Mouse (Mus musculus) stomach, embryonic 16.5 days (tissue): ENCODE measurements around the gene Me3. TPM values are rescaled to one million over a fixed set of nuclear protein-coding genes. Genes with fewer than 3 reads are reported as not detected.
"Not testable (repeated sequence)": the region's sequence is repeated elsewhere in the genome, so short reads cannot be mapped to it uniquely, and the experiment has no call there.

Experiments
- ATAC-seq: fragments of 200-750 bp; cut with Nextera tagmentation; 2 replicates; pipeline ENCODE4 v1.8.0; 2017; ENCODE audit warnings: moderate number of reproducible peaks, moderate TSS enrichment; ENCODE audit not compliant: insufficient read depth, low FRiP score
- H3K27ac ChIP-seq: fragments of 300-500 bp; sonication (generic); 2 replicates; pipeline ENCODE4 v1.5.1; 2014; ENCODE audit warnings: low read length
- H3K27me3 ChIP-seq: fragments of 300-500 bp; sonication (generic); 2 replicates; pipeline ENCODE4 v1.6.1; 2014; ENCODE audit warnings: low read length, control low read depth, mixed read lengths; ENCODE audit not compliant: control insufficient read depth, insufficient read depth
- H3K36me3 ChIP-seq: fragments of 300-500 bp; sonication (generic); 2 replicates; pipeline ENCODE4 v1.6.1; 2014; ENCODE audit warnings: low read length; ENCODE audit not compliant: control insufficient read depth, insufficient read depth
- H3K4me1 ChIP-seq: fragments of 300-500 bp; sonication (generic); 2 replicates; pipeline ENCODE4 v1.6.1; 2014; ENCODE audit warnings: low read length, control low read depth, mixed read lengths; ENCODE audit not compliant: control insufficient read depth, insufficient read depth
- H3K4me2 ChIP-seq: fragments of 300-500 bp; sonication (generic); 2 replicates; pipeline ENCODE4 v1.6.1; 2014; ENCODE audit warnings: low read depth, low read length, mixed read lengths
- H3K4me3 ChIP-seq: fragments of 300-500 bp; sonication (generic); replicated peaks from 2 replicates; pipeline ENCODE4 v1.5.1; 2014; ENCODE audit warnings: mild to moderate bottlenecking, low read length
- H3K9ac ChIP-seq: fragments of 300-500 bp; sonication (generic); 2 replicates; pipeline ENCODE4 v1.6.1; 2014; ENCODE audit warnings: low read length
- H3K9me3 ChIP-seq: fragments of 300-500 bp; sonication (generic); replicated peaks from 2 replicates; pipeline ENCODE4 v1.6.1; 2016; ENCODE audit warnings: low read length, control low read depth; ENCODE audit not compliant: control insufficient read depth
- whole genome bisulfite sequencing: fragments of 180-500 bp; shearing (Covaris S2); extraction: QIAGEN DNeasy Blood & Tissue Kit; methylation state at CpG from one replicate; pipeline ENCODE4 v1.1.7; 2014; 5-methylcytosine and 5-hydroxymethylcytosine counted together
- polyA plus RNA-seq: library from polyadenylated mRNA; unstranded; fragments of >200 nt; fragmentation: Nextera tagmentation; extraction: Ambion mirVana; gene quantifications from 2 replicates; pipeline ENCODE4 v1.2.1, GENCODE M21; 2015

The Me3 gene
- polyA plus RNA-seq, 1 experiment from 2014 or later, result 4.2 TPM

- Histone ChIP-seq H3K27me3 (no peaks in the 10 kb centered on the region), H3K4me1 (no peaks in the 10 kb centered on the region)
- peak; percentile 74 for ATAC-seq
These were observed 98.3 kb downstream of the Me3 start for GRCm38 (mm10) chr7:89730514-89730913.

GRCm38 (mm10) chr7:89731115-89731514 lies 98.9 kb downstream of the Me3 start:
- not testable (repeated sequence) for H3K36me3 ChIP-seq, H3K9me3 ChIP-seq, H3K4me1 ChIP-seq, H3K9ac ChIP-seq, H3K27ac ChIP-seq, H3K4me3 ChIP-seq, H3K27me3 ChIP-seq, ATAC-seq, H3K4me2 ChIP-seq
- 94% methylated on average over 2 of the region's 2 CpGs for WGBS

More at GRCm38 (mm10) chr7:89730514-89730913, 98.3 kb downstream of the Me3 start:
- Histone ChIP-seq H3K36me3 (no peaks in the 10 kb centered on the region), H3K4me3 (no peak overlapping the region), H3K9ac (no peak overlapping the region), H3K27ac (no peak overlapping the region), H3K9me3 (no peaks in the 10 kb centered on the region), H3K4me2 (no peak overlapping the region)
- 32% methylated on average over 2 of the region's 2 CpGs for WGBS

- Histone ChIP-seq H3K4me1 (peaks cover 12% of the 10 kb centered on the region; the same call in 1 of the 2 replicates), H3K27me3 (no peaks in the 10 kb centered on the region), H3K4me3 (no peak overlapping the region), H3K27ac (peak overlapping the region; percentile 31; the same call in 1 of the 2 replicates), H3K36me3 (no peaks in the 10 kb centered on the region), H3K9me3 (no peaks in the 10 kb centered on the region), H3K9ac (no peak overlapping the region), H3K4me2 (no peak overlapping the region)
- no peak for ATAC-seq
- WGBS, result 35% methylated on average over 7 of the region's 7 CpGs
These were observed 116.2 kb downstream of the Me3 start for GRCm38 (mm10) chr7:89748415-89748814.

GRCm38 (mm10) chr7:89749183-89749582 lies 117.0 kb downstream of the Me3 start:
- Histone ChIP-seq H3K9me3 (no peaks in the 10 kb centered on the region), H3K36me3 (no peaks in the 10 kb centered on the region), H3K27me3 (no peaks in the 10 kb centered on the region), H3K4me1 (peaks cover 12% of the 10 kb centered on the region; the same call in 1 of the 2 replicates), H3K27ac (peak overlapping the region; percentile 31; the same call in 1 of the 2 replicates), H3K9ac (no peak overlapping the region), H3K4me3 (no peak overlapping the region), H3K4me2 (no peak overlapping the region)
- no peak for ATAC-seq
- 26% methylated on average over 2 of the region's 2 CpGs for WGBS

GRCm38 (mm10) chr7:89766678-89767508 lies 134.7 kb downstream of the Me3 start:
- ATAC-seq, result no peak
- WGBS, result 70% methylated on average over 5 of the region's 5 CpGs
- H3K4me3 ChIP-seq, result no peak overlapping the region

GRCm38 (mm10) chr7:89769106-89769896 lies 137.1 kb downstream of the Me3 start:
- no peak for ATAC-seq
- H3K27ac ChIP-seq, result no peak overlapping the region
- H3K36me3 ChIP-seq, result no peaks in the 10 kb centered on the region
- H3K27me3 ChIP-seq, result no peaks in the 10 kb centered on the region
- H3K4me2 ChIP-seq, result no peak overlapping the region
- 24% methylated on average over 9 of the region's 9 CpGs for WGBS
- no peak overlapping the region for H3K4me3 ChIP-seq
- no peak overlapping the region for H3K9ac ChIP-seq
- H3K9me3 ChIP-seq, result no peaks in the 10 kb centered on the region
- peaks cover 18% of the 10 kb centered on the region for H3K4me1 ChIP-seq

More at GRCm38 (mm10) chr7:89766678-89767508, 134.7 kb downstream of the Me3 start:
- no peak overlapping the region for H3K4me2 ChIP-seq
- no peaks in the 10 kb centered on the region for H3K27me3 ChIP-seq
- H3K36me3 ChIP-seq, result no peaks in the 10 kb centered on the region
- H3K27ac ChIP-seq, result no peak overlapping the region
- no peaks in the 10 kb centered on the region for H3K9me3 ChIP-seq
- peaks cover 13% of the 10 kb centered on the region for H3K4me1 ChIP-seq
- H3K9ac ChIP-seq, result no peak overlapping the region

- Histone ChIP-seq H3K4me1 (peaks cover 18% of the 10 kb centered on the region), H3K9me3 (no peaks in the 10 kb centered on the region), H3K4me2 (no peak overlapping the region), H3K36me3 (no peaks in the 10 kb centered on the region), H3K27me3 (no peaks in the 10 kb centered on the region), H3K9ac (no peak overlapping the region), H3K4me3 (no peak overlapping the region), H3K27ac (no peak overlapping the region)
- WGBS, result 45% methylated on average over 6 of the region's 6 CpGs
- no peak for ATAC-seq
These were observed 137.8 kb downstream of the Me3 start for GRCm38 (mm10) chr7:89770021-89770420.

- 63% methylated on average over 5 of the region's 5 CpGs for WGBS
- no peaks in the 10 kb centered on the region for H3K27me3 ChIP-seq
- no peaks in the 10 kb centered on the region for H3K36me3 ChIP-seq
- no peak overlapping the region for H3K4me2 ChIP-seq
- ATAC-seq, result no peak
- H3K4me3 ChIP-seq, result no peak overlapping the region
- peak overlapping the region; percentile 41 for H3K27ac ChIP-seq
- H3K9me3 ChIP-seq, result no peaks in the 10 kb centered on the region
- no peak overlapping the region for H3K9ac ChIP-seq
- peaks cover 18% of the 10 kb centered on the region for H3K4me1 ChIP-seq
These were observed 140.7 kb downstream of the Me3 start for GRCm38 (mm10) chr7:89772906-89773305.

- Histone ChIP-seq H3K4me3 (no peak overlapping the region), H3K27me3 (no peaks in the 10 kb centered on the region), H3K27ac (peak overlapping the region; percentile 72), H3K4me2 (no peak overlapping the region), H3K9ac (no peak overlapping the region), H3K4me1 (peaks cover 18% of the 10 kb centered on the region), H3K9me3 (no peaks in the 10 kb centered on the region), H3K36me3 (no peaks in the 10 kb centered on the region)
- WGBS, result 56% methylated on average over 3 of the region's 3 CpGs
- peak; percentile 91 for ATAC-seq
These were observed 141.2 kb downstream of the Me3 start for GRCm38 (mm10) chr7:89773352-89773921.
